Mouse (Mus musculus): ENCODE measurements at regions not wholly inside any gene's neighbourhood (a gene's known extent, or its start where the extent isn't known, plus 50 kb on each side); places are given as distances from the start of the nearest gene placed in this dataset.

DNA sequence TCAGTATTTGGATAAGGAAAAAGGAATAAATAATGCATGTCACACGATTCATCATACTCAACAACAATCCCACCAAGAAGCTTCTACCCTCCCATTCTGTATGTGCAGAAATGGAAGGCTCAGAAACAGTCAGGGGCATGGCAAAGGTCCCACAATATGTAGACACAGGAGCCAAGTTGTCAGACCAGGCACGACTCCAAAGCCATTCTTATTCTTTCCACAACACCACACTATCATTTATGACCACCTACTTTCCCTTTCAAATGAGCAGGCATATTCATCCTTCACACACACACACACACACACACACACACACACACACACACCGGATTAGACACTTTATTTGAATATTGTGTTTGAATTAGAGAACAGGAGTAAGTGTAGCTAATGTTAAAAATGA, 232.0 kb downstream of the Rab28 start:
- no peaks in the 10 kb centered on the region for H3K27me3 ChIP-seq (ENCODE audit: control insufficient read depth, insufficient read depth, low read length)

DNA sequence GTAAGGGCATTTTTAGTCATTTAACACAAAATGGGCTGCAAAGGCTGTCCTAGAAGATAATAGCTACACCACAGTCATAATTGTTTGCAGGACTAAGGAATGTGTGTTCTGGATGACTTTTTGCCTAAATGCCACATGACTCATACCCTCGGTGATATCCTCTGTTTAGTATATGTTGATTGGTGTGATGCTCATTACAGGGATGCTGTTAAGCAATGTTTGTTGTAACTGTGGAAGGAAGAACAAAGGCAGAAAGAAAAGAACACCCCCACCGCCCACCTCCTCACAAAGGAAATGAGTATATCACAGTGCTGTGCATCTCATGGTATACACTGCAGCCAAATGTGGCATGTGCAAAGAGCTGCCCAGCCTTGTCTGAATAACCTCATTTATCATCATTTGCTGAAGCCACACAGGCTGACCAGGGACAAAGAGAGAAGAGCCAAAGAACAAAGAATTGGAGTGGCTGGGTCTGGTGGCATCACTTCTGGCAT, 262.4 kb downstream of the Rab28 start:
- no peaks in the 10 kb centered on the region for H3K36me3 ChIP-seq (ENCODE audit: control insufficient read depth, insufficient read depth, low read length)
- DNase-seq (ENCODE audit: low spot score) (no peak), ATAC-seq (replicated peaks; ENCODE audit: low FRiP score) (no peak)
- H3K4me2 ChIP-seq (ENCODE audit: low read depth, low read length, severe bottlenecking) = no peak overlapping the region
- H3K4me3 ChIP-seq (ENCODE audit: low read depth, low read length) = no peak overlapping the region
- no peaks in the 10 kb centered on the region for H3K4me1 ChIP-seq (replicated peaks; ENCODE audit: control insufficient read depth, insufficient read depth, low read length)
- no peak overlapping the region for H3K27ac ChIP-seq (ENCODE audit: low read depth, low read length)
- WGBS = 83% methylated on average over 2 of the region's 2 CpGs
- no peaks in the 10 kb centered on the region for H3K9me3 ChIP-seq (ENCODE audit: control insufficient read depth, low read length)
- H3K9ac ChIP-seq (ENCODE audit: low read length) = no peak overlapping the region
- no peaks in the 10 kb centered on the region for H3K27me3 ChIP-seq (ENCODE audit: control insufficient read depth, insufficient read depth, low read length)

More for the DNA sequence above, 232.0 kb downstream of the Rab28 start:
- Histone ChIP-seq H3K9me3 (ENCODE audit: control insufficient read depth, low read length) (no peaks in the 10 kb centered on the region), H3K27ac (ENCODE audit: low read depth, low read length) (no peak overlapping the region), H3K4me3 (ENCODE audit: low read depth, low read length) (no peak overlapping the region), H3K36me3 (ENCODE audit: control insufficient read depth, insufficient read depth, low read length) (no peaks in the 10 kb centered on the region), H3K4me1 (replicated peaks; ENCODE audit: control insufficient read depth, insufficient read depth, low read length) (no peaks in the 10 kb centered on the region), H3K4me2 (ENCODE audit: low read depth, low read length, severe bottlenecking) (no peak overlapping the region), H3K9ac (ENCODE audit: low read length) (no peak overlapping the region)
- DNase-seq (ENCODE audit: low spot score) = no peak
- 72% methylated on average over 3 of the region's 3 CpGs for WGBS
- ATAC-seq (replicated peaks; ENCODE audit: low FRiP score) = no peak

DNA sequence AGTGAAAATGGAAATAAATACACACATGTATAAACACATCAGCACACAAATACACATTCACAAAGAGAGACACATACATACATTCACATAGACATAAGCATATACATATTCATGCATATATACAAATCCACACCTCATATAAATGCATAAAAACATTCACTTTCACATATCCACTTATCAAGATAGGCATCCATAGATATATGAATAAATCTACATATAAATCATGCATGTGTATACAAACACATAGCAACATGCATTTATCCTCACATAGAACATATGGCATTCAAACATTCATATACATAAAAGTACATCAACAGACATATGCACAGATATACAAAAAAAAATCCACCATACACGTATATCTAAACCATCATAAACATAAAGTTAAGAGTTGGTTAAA, 266.9 kb downstream of the Rab28 start:
- DNase-seq (ENCODE audit: low spot score) = no peak

DNA sequence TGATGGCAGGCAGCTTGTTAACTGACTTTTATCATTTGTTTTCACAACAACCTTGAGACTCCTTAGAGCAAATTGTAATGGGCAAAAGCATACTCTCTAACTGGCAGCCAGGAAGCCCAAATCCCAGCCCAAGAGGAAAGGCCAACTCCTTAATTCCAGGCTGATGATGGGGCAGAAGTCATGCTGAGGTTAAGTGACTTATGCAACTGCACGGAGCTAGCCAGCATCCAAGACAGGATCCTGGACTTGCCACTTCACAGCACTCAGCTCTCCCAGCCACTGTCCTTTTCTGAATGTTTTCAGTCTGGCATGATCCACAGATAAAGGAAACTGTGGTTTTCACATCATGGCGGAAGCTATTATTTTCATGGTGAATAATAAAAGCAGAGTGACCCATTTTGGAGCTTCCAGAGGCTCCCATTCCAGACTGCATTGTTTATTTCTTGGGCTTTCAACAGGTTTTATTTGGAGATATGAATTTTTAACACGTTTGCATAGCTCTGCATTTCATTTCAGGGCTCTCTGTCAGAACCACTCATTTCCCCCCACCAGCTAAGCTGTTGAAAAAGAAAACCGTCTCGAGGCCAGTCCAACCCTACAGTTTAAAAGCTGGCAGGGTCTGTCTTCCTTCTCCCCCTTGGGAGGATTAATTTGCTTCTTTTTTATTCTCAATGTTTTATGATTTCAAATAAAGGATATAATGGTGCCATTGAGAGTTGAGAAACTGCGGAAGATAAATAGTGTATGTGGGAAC, 288.7 kb downstream of the Rab28 start:
- Histone ChIP-seq H3K4me3 (ENCODE audit: low read depth, low read length) (no peak overlapping the region), H3K9ac (ENCODE audit: low read length) (no peak overlapping the region), H3K36me3 (ENCODE audit: control insufficient read depth, insufficient read depth, low read length) (no peaks in the 10 kb centered on the region), H3K4me2 (ENCODE audit: low read depth, low read length, severe bottlenecking) (no peak overlapping the region), H3K27ac (ENCODE audit: low read depth, low read length) (no peak overlapping the region), H3K27me3 (ENCODE audit: control insufficient read depth, insufficient read depth, low read length) (no peaks in the 10 kb centered on the region), H3K9me3 (ENCODE audit: control insufficient read depth, low read length) (no peaks in the 10 kb centered on the region), H3K4me1 (replicated peaks; ENCODE audit: control insufficient read depth, insufficient read depth, low read length) (no peaks in the 10 kb centered on the region)
- DNase-seq (ENCODE audit: low spot score) = no peak
- no peak for ATAC-seq (replicated peaks; ENCODE audit: low FRiP score)
- 79% methylated on average over 6 of the region's 6 CpGs for WGBS

More for the DNA sequence above, 266.9 kb downstream of the Rab28 start:
- Histone ChIP-seq H3K36me3 (ENCODE audit: control insufficient read depth, insufficient read depth, low read length) (no peaks in the 10 kb centered on the region), H3K9ac (ENCODE audit: low read length) (no peak overlapping the region), H3K27ac (ENCODE audit: low read depth, low read length) (no peak overlapping the region), H3K4me1 (replicated peaks; ENCODE audit: control insufficient read depth, insufficient read depth, low read length) (no peaks in the 10 kb centered on the region), H3K27me3 (ENCODE audit: control insufficient read depth, insufficient read depth, low read length) (no peaks in the 10 kb centered on the region), H3K4me3 (ENCODE audit: low read depth, low read length) (no peak overlapping the region), H3K9me3 (ENCODE audit: control insufficient read depth, low read length) (no peaks in the 10 kb centered on the region), H3K4me2 (ENCODE audit: low read depth, low read length, severe bottlenecking) (no peak overlapping the region)
- ATAC-seq (replicated peaks; ENCODE audit: low FRiP score) = no peak
- 87% methylated on average over 1 of the region's 1 CpGs for WGBS

DNA sequence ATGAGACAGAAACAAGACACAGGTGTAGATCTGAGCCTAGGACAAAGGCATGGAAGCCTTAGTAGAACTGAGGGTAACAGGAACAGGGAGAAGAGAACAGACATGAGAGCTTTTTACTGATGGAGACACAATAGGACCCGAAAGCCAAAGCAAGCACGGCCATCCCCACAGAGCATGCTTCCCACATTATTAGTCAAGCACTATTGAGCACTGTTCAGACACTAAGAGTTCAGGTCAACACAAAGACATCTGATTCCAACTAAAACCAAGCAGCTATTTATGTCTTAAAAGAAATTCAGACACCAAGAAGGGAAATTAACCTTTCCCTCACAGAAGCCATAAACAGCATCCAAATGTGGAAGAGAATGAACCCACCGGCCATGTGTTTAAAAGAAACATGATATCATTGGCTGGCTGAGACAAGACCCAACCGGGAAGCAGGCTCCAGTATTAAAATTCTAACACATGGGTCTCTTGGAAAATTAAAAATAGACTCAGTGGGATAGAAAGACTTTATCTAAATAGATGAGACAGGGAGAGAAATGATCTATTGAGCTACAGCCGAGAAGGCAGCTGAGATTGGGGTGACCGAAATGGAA, 298.8 kb downstream of the Rab28 start:
- no peaks in the 10 kb centered on the region for H3K9me3 ChIP-seq (ENCODE audit: control insufficient read depth, low read length)
- 77% methylated on average over 6 of the region's 6 CpGs for WGBS
- DNase-seq (ENCODE audit: low spot score) = no peak

DNA sequence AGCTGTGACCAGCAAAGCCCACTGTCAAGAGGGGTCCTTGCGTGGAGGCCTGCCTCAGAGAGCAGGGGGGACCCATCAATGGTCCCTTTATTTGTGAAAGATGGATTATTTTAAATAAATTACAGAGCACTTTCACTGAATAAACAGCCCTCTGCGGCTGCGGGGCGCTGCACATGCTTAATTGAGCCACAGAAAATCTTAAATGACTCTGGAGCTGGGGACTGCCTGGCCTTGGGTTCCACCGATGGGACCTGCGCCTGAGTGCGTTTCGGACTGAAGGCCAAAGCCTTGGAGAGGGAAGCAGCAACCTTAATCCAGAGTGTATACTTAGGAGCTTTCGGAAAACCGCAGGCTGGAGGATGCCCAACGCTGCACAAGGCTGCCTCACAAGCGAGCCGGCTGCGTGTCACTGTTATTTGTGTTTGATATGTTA, 315.1 kb downstream of the Rab28 start:
- Histone ChIP-seq H3K9ac (ENCODE audit: low read length) (no peak overlapping the region), H3K4me1 (replicated peaks; ENCODE audit: control insufficient read depth, insufficient read depth, low read length) (peaks cover 4% of the 10 kb centered on the region; the same call in 1 of the 2 replicates), H3K9me3 (ENCODE audit: control insufficient read depth, low read length) (no peaks in the 10 kb centered on the region), H3K4me2 (ENCODE audit: low read depth, low read length, severe bottlenecking) (no peak overlapping the region), H3K27me3 (ENCODE audit: control insufficient read depth, insufficient read depth, low read length) (no peaks in the 10 kb centered on the region), H3K4me3 (ENCODE audit: low read depth, low read length) (no peak overlapping the region), H3K27ac (ENCODE audit: low read depth, low read length) (no peak overlapping the region), H3K36me3 (ENCODE audit: control insufficient read depth, insufficient read depth, low read length) (no peaks in the 10 kb centered on the region)
- DNase-seq (ENCODE audit: low spot score) = no peak
- ATAC-seq (replicated peaks; ENCODE audit: low FRiP score) = peak; percentile 78
- WGBS = 76% methylated on average over 14 of the region's 14 CpGs

More for the DNA sequence above, 298.8 kb downstream of the Rab28 start:
- Histone ChIP-seq H3K27ac (ENCODE audit: low read depth, low read length) (no peak overlapping the region), H3K9ac (ENCODE audit: low read length) (no peak overlapping the region), H3K4me3 (ENCODE audit: low read depth, low read length) (no peak overlapping the region), H3K4me1 (replicated peaks; ENCODE audit: control insufficient read depth, insufficient read depth, low read length) (no peaks in the 10 kb centered on the region), H3K4me2 (ENCODE audit: low read depth, low read length, severe bottlenecking) (no peak overlapping the region), H3K27me3 (ENCODE audit: control insufficient read depth, insufficient read depth, low read length) (no peaks in the 10 kb centered on the region), H3K36me3 (ENCODE audit: control insufficient read depth, insufficient read depth, low read length) (no peaks in the 10 kb centered on the region)
- ATAC-seq (replicated peaks; ENCODE audit: low FRiP score) = no peak

DNA sequence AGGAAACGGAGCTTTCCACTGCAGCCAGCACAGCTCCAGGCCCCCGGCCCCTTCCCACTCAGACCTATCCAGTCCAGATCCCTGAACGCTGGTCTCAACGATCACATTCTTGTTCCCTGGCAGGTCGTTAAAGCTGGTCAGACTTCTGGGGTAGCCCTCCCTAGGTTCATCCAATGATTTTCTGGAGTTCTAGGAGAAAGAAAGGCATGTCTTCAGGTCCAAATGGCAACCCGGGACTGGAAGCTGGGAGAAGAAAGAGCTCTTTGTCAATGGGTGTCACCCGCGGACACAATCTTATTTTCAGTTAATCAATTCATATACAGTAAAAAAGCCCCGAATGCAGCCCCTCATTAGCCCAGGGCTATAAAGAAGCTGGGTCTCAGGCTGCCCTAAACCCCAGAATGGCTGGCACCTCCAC, 315.8 kb downstream of the Rab28 start:
- no peak overlapping the region for H3K4me3 ChIP-seq (ENCODE audit: low read depth, low read length)
- no peak overlapping the region for H3K4me2 ChIP-seq (ENCODE audit: low read depth, low read length, severe bottlenecking)
- no peaks in the 10 kb centered on the region for H3K9me3 ChIP-seq (ENCODE audit: control insufficient read depth, low read length)
- H3K27me3 ChIP-seq (ENCODE audit: control insufficient read depth, insufficient read depth, low read length) = no peaks in the 10 kb centered on the region
- ATAC-seq (replicated peaks; ENCODE audit: low FRiP score) = peak; percentile 79
- H3K36me3 ChIP-seq (ENCODE audit: control insufficient read depth, insufficient read depth, low read length) = no peaks in the 10 kb centered on the region
- H3K4me1 ChIP-seq (replicated peaks; ENCODE audit: control insufficient read depth, insufficient read depth, low read length) = peaks cover 4% of the 10 kb centered on the region; the same call in 1 of the 2 replicates
- peak; percentile 52 for DNase-seq (ENCODE audit: low spot score)
- no peak overlapping the region for H3K9ac ChIP-seq (ENCODE audit: low read length)
- 47% methylated on average over 9 of the region's 9 CpGs for WGBS
- H3K27ac ChIP-seq (ENCODE audit: low read depth, low read length) = no peak overlapping the region

DNA sequence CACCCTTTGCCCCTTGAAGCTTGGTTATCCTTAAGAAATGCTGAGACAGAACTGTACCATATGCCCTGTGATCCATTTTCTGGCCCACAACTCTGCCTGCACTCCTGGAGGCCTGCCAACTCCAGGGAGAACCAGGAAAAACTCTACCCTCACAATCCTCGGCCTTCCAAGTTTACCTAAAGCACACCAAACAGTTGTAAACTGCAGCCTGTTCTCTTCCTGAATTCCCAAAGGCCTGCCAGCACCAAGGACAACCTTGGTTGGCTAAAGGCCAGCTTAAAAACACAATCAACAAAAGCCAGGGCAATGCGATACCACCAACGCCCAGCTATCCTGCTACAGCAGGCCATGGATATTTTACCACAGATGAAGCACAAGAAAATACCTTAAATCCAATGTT, 334.5 kb downstream of the Rab28 start:
- Histone ChIP-seq H3K4me3 (ENCODE audit: low read depth, low read length) (no peak overlapping the region), H3K27ac (ENCODE audit: low read depth, low read length) (no peak overlapping the region), H3K27me3 (ENCODE audit: control insufficient read depth, insufficient read depth, low read length) (no peaks in the 10 kb centered on the region), H3K36me3 (ENCODE audit: control insufficient read depth, insufficient read depth, low read length) (no peaks in the 10 kb centered on the region), H3K4me1 (replicated peaks; ENCODE audit: control insufficient read depth, insufficient read depth, low read length) (no peaks in the 10 kb centered on the region), H3K4me2 (ENCODE audit: low read depth, low read length, severe bottlenecking) (no peak overlapping the region), H3K9me3 (ENCODE audit: control insufficient read depth, low read length) (no peaks in the 10 kb centered on the region), H3K9ac (ENCODE audit: low read length) (no peak overlapping the region)
- DNase-seq (ENCODE audit: low spot score) = no peak
- 83% methylated on average over 3 of the region's 3 CpGs for WGBS
- ATAC-seq (replicated peaks; ENCODE audit: low FRiP score) = no peak
